Mouse (Mus musculus) small intestine, adult 2 months (tissue): ENCODE data around the gene Hdgf. TPM values are rescaled to one million over a fixed set of nuclear protein-coding genes. Genes with fewer than 3 reads are reported as not detected.
"Not testable (repeated sequence)": the region's sequence is repeated elsewhere in the genome, so short reads cannot be mapped to it uniquely, and the experiment has no call there.

Source experiments
- H3K27ac ChIP-seq: fragments of 200-500 bp; 2 replicates; pipeline ENCODE4 v1.5.1; 2012; ENCODE audit warnings: low read depth, low read length, control low read depth, inconsistent platforms; ENCODE audit not compliant: insufficient read depth
- H3K27me3 ChIP-seq: fragments of 200-500 bp; 2 replicates; pipeline ENCODE4 v1.6.1; 2012; ENCODE audit warnings: mild to moderate bottlenecking, moderate library complexity, low read length, inconsistent platforms; ENCODE audit not compliant: control insufficient read depth, insufficient read depth
- H3K36me3 ChIP-seq: fragments of 200-500 bp; 2 replicates; pipeline ENCODE4 v1.6.1; 2012; ENCODE audit warnings: mild to moderate bottlenecking, low read length, control low read depth, inconsistent platforms; ENCODE audit not compliant: control insufficient read depth, insufficient read depth
- H3K4me1 ChIP-seq: fragments of 200-500 bp; 2 replicates; pipeline ENCODE4 v1.6.1; 2012; ENCODE audit warnings: low read length, inconsistent platforms, mixed read lengths; ENCODE audit not compliant: control insufficient read depth, insufficient read depth, insufficient read length
- H3K4me3 ChIP-seq: fragments of 200-500 bp; 2 replicates; pipeline ENCODE4 v1.5.1; 2012; ENCODE audit warnings: low read depth, mild to moderate bottlenecking, control low read depth, inconsistent platforms, low read length, moderate library complexity
- CTCF ChIP-seq: fragments of 200-500 bp; IDR thresholded peaks from 2 replicates; pipeline ENCODE4 v1.5.1; 2012; ENCODE audit warnings: low read depth, mild to moderate bottlenecking, control low read depth, inconsistent platforms, low read length, moderate library complexity, mixed read lengths; ENCODE audit not compliant: insufficient replicate concordance, insufficient read length; ENCODE audit errors: extremely low read depth
- POLR2A ChIP-seq: fragments of 200-500 bp; IDR thresholded peaks from 2 replicates; pipeline ENCODE4 v1.6.1; 2012; ENCODE audit warnings: low read depth, mild to moderate bottlenecking, control low read depth, inconsistent platforms, low read length, moderate library complexity
- WGBS: fragments of 180-500 bp; shearing (Covaris S2); methylation state at CpG from one replicate; pipeline ENCODE4 v1.1.7; 2018; 5-methylcytosine and 5-hydroxymethylcytosine counted together
- polyA plus RNA-seq: library from polyadenylated mRNA; depleted of rRNA; stranded (reverse); fragments of >200 nt; gene quantifications from 2 replicates; pipeline ENCODE4 v1.2.3, GENCODE M21; 2012

Hdgf gene
- polyA plus RNA-seq, 1 experiment: 44.5 TPM

GRCm38 (mm10) chr3:87899776-87900175 lies 6.3 kb upstream of the Hdgf start:
- Histone ChIP-seq H3K4me1 (no peaks in the 10 kb centered on the region), H3K27me3 (no peaks in the 10 kb centered on the region), H3K4me3 (no peak overlapping the region), H3K36me3 (no peaks in the 10 kb centered on the region), H3K27ac (no peak overlapping the region)
- WGBS: 82% methylated on average over 3 of the region's 3 CpGs
- TF ChIP-seq POLR2A (no peak), CTCF (no peak)

GRCm38 (mm10) chr3:87901036-87901624 lies 5.0 kb upstream of the Hdgf start:
- H3K36me3 ChIP-seq: no peaks in the 10 kb centered on the region
- WGBS: 21% methylated on average over 1 of the region's 1 CpGs
- H3K27ac ChIP-seq: no peak overlapping the region
- H3K4me3 ChIP-seq: no peak overlapping the region
- no peaks in the 10 kb centered on the region for H3K4me1 ChIP-seq
- TF ChIP-seq CTCF: no peak
- TF ChIP-seq POLR2A: no peak
- H3K27me3 ChIP-seq: no peaks in the 10 kb centered on the region

GRCm38 (mm10) chr3:87901959-87902358 lies 4.2 kb upstream of the Hdgf start:
- not testable (repeated sequence) for H3K4me3 ChIP-seq, H3K27me3 ChIP-seq, H3K27ac ChIP-seq, H3K4me1 ChIP-seq, H3K36me3 ChIP-seq
- WGBS: 83% methylated on average over 6 of the region's 6 CpGs

GRCm38 (mm10) chr3:87903821-87904220 lies 2.3 kb upstream of the Hdgf start:
- no peak for TF ChIP-seq CTCF
- no peak for TF ChIP-seq POLR2A
- H3K27me3 ChIP-seq: no peaks in the 10 kb centered on the region
- no peak overlapping the region for H3K27ac ChIP-seq
- WGBS: 81% methylated on average over 5 of the region's 5 CpGs
- no peaks in the 10 kb centered on the region for H3K36me3 ChIP-seq
- no peak overlapping the region for H3K4me3 ChIP-seq
- peaks cover 9% of the 10 kb centered on the region for H3K4me1 ChIP-seq

GRCm38 (mm10) chr3:87906601-87906980 lies 470 bp downstream of the Hdgf start:
- peak overlapping the region; percentile 92 for H3K4me3 ChIP-seq
- under 1% methylated on average over 46 of the region's 47 CpGs for WGBS
- TF ChIP-seq CTCF (no peak), POLR2A (no peak)
- H3K4me1 ChIP-seq: peaks cover 23% of the 10 kb centered on the region
- peak overlapping the region; percentile 77 for H3K27ac ChIP-seq
- no peaks in the 10 kb centered on the region for H3K36me3 ChIP-seq
- no peaks in the 10 kb centered on the region for H3K27me3 ChIP-seq

- Histone ChIP-seq H3K27ac (peak overlapping the region; percentile 77), H3K36me3 (no peaks in the 10 kb centered on the region), H3K4me1 (peaks cover 23% of the 10 kb centered on the region), H3K4me3 (peak overlapping the region; percentile 92), H3K27me3 (no peaks in the 10 kb centered on the region)
- WGBS: 1% methylated on average over 27 of the region's 27 CpGs
- TF ChIP-seq CTCF (no peak), POLR2A (no peak)
Measured at GRCm38 (mm10) chr3:87906981-87907857, 1.1 kb downstream of the Hdgf start.

- WGBS: 0% methylated on average over 1 of the region's 1 CpGs
- Histone ChIP-seq H3K4me1 (peaks cover 23% of the 10 kb centered on the region), H3K4me3 (peak overlapping the region; percentile 92), H3K27ac (peak overlapping the region; percentile 77), H3K27me3 (no peaks in the 10 kb centered on the region), H3K36me3 (no peaks in the 10 kb centered on the region)
- TF ChIP-seq CTCF (no peak; the same call in 1 of the 2 replicates), POLR2A (no peak)
Measured at GRCm38 (mm10) chr3:87907906-87908305, 1.8 kb downstream of the Hdgf start.

GRCm38 (mm10) chr3:87909381-87909780 lies 3.3 kb downstream of the Hdgf start:
- H3K4me1 ChIP-seq: peaks cover 23% of the 10 kb centered on the region
- H3K36me3 ChIP-seq: peaks cover 11% of the 10 kb centered on the region
- no peak overlapping the region for H3K4me3 ChIP-seq
- 86% methylated on average over 2 of the region's 2 CpGs for WGBS
- H3K27me3 ChIP-seq: no peaks in the 10 kb centered on the region
- no peak for TF ChIP-seq POLR2A
- no peak for TF ChIP-seq CTCF
- H3K27ac ChIP-seq: peak overlapping the region; percentile 69
